Mouse (Mus musculus) intestine, postnatal 0 days (tissue): ENCODE results near the gene Pim1. TPM values are rescaled to one million over a fixed set of nuclear protein-coding genes. Genes with fewer than 3 reads are reported as not detected.

Experiments used
- ATAC-seq: fragments of 200-750 bp; cut with Nextera tagmentation; 2 replicates; pipeline ENCODE4 v1.8.0; 2017; ENCODE audit warnings: mild to moderate bottlenecking, moderate TSS enrichment, moderate library complexity
- H3K27ac ChIP-seq: fragments of 300-500 bp; sonication (generic); 2 replicates; pipeline ENCODE4 v1.5.1; 2014; ENCODE audit warnings: mild to moderate bottlenecking, low read depth, low read length, moderate library complexity
- H3K27me3 ChIP-seq: fragments of 300-500 bp; sonication (generic); replicated peaks from 2 replicates; pipeline ENCODE4 v1.6.1; 2014; ENCODE audit warnings: low read length, mixed read lengths; ENCODE audit not compliant: control insufficient read depth, insufficient read depth
- H3K36me3 ChIP-seq: fragments of 300-500 bp; sonication (generic); 2 replicates; pipeline ENCODE4 v1.6.1; 2014; ENCODE audit warnings: mild to moderate bottlenecking, moderate library complexity; ENCODE audit not compliant: control insufficient read depth, insufficient read depth
- H3K4me1 ChIP-seq: fragments of 300-500 bp; sonication (generic); replicated peaks from 2 replicates; pipeline ENCODE4 v1.6.1; 2014; ENCODE audit warnings: antibody characterized with exemption, low read length, mixed read lengths; ENCODE audit not compliant: control insufficient read depth, insufficient read depth
- H3K4me2 ChIP-seq: fragments of 300-500 bp; sonication (generic); replicated peaks from 2 replicates; pipeline ENCODE4 v1.6.1; 2014; ENCODE audit warnings: low read depth, mild to moderate bottlenecking, moderate library complexity
- H3K4me3 ChIP-seq: fragments of 300-500 bp; sonication (generic); 2 replicates; pipeline ENCODE4 v1.5.1; 2014; ENCODE audit warnings: low read depth, low read length
- H3K9ac ChIP-seq: fragments of 300-500 bp; sonication (generic); 2 replicates; pipeline ENCODE4 v1.6.1; 2014; ENCODE audit warnings: mild to moderate bottlenecking, low read depth, low read length
- H3K9me3 ChIP-seq: fragments of 300-500 bp; sonication (generic); 2 replicates; pipeline ENCODE4 v1.6.1; 2016; ENCODE audit warnings: mixed run types; ENCODE audit not compliant: control insufficient read depth
- CTCF ChIP-seq: sonication (generic); IDR thresholded peaks from 2 replicates; pipeline ENCODE4 v1.5.1; 2016; ENCODE audit warnings: low read depth, mild to moderate bottlenecking, control low read depth, antibody characterized with exemption, moderate library complexity
- WGBS: fragments of 180-500 bp; shearing (Covaris S2); extraction: QIAGEN DNeasy Blood & Tissue Kit; methylation state at CpG from one replicate; pipeline ENCODE4 v1.1.7; 2014; 5-methylcytosine and 5-hydroxymethylcytosine counted together
- polyA plus RNA-seq: library from polyadenylated mRNA; unstranded; fragments of >200 nt; fragmentation: Nextera tagmentation; extraction: Ambion mirVana; gene quantifications from 2 replicates; pipeline ENCODE4 v1.2.1, GENCODE M21; 2015

The Pim1 gene
- polyA plus RNA-seq, 1 experiment from 2014 or later: 16.8 TPM

- WGBS: 91% methylated on average over 8 of the region's 8 CpGs
- no peaks in the 10 kb centered on the region for H3K36me3 ChIP-seq
- no peaks in the 10 kb centered on the region for H3K4me1 ChIP-seq
These were observed 49.9 kb downstream of the Pim1 start for GRCm38 (mm10) chr17:29540426-29540825.

GRCm38 (mm10) chr17:29541419-29541818 is 50.9 kb downstream of the Pim1 start:
- Histone ChIP-seq H3K4me2 (no peak overlapping the region), H3K36me3 (no peaks in the 10 kb centered on the region), H3K4me1 (no peaks in the 10 kb centered on the region), H3K9me3 (no peaks in the 10 kb centered on the region), H3K9ac (no peak overlapping the region), H3K4me3 (no peak overlapping the region), H3K27ac (no peak overlapping the region), H3K27me3 (no peaks in the 10 kb centered on the region)
- 56% methylated on average over 14 of the region's 14 CpGs for WGBS
- no peak for ATAC-seq
- TF ChIP-seq CTCF: no peak

More at GRCm38 (mm10) chr17:29540426-29540825, 49.9 kb downstream of the Pim1 start:
- no peak for ATAC-seq
- Histone ChIP-seq H3K27me3 (no peaks in the 10 kb centered on the region), H3K27ac (no peak overlapping the region), H3K9me3 (no peaks in the 10 kb centered on the region), H3K4me2 (no peak overlapping the region), H3K9ac (no peak overlapping the region), H3K4me3 (no peak overlapping the region)
- no peak for TF ChIP-seq CTCF

- 86% methylated on average over 19 of the region's 19 CpGs for WGBS
- Histone ChIP-seq H3K27me3 (no peaks in the 10 kb centered on the region), H3K4me1 (no peaks in the 10 kb centered on the region), H3K36me3 (no peaks in the 10 kb centered on the region), H3K9me3 (no peaks in the 10 kb centered on the region), H3K27ac (no peak overlapping the region), H3K9ac (no peak overlapping the region), H3K4me2 (no peak overlapping the region), H3K4me3 (no peak overlapping the region)
- no peak for TF ChIP-seq CTCF
- no peak for ATAC-seq
These were observed 52.5 kb downstream of the Pim1 start for GRCm38 (mm10) chr17:29542831-29543690.

GRCm38 (mm10) chr17:29544064-29544463 is 53.5 kb downstream of the Pim1 start:
- H3K4me2 ChIP-seq: no peak overlapping the region
- H3K9ac ChIP-seq: no peak overlapping the region
- no peaks in the 10 kb centered on the region for H3K36me3 ChIP-seq
- H3K9me3 ChIP-seq: no peaks in the 10 kb centered on the region
- no peak overlapping the region for H3K27ac ChIP-seq
- WGBS: 59% methylated on average over 2 of the region's 2 CpGs
- H3K4me1 ChIP-seq: no peaks in the 10 kb centered on the region
- 0 out of 2 replicates have a peak, but pooled peaks have one; percentile 8 for TF ChIP-seq CTCF
- no peak overlapping the region for H3K4me3 ChIP-seq
- no peaks in the 10 kb centered on the region for H3K27me3 ChIP-seq
- no peak for ATAC-seq

GRCm38 (mm10) chr17:29545241-29545640 is 54.7 kb downstream of the Pim1 start:
- H3K4me1 ChIP-seq: no peaks in the 10 kb centered on the region
- H3K27me3 ChIP-seq: no peaks in the 10 kb centered on the region
- H3K9ac ChIP-seq: no peak overlapping the region
- H3K9me3 ChIP-seq: no peaks in the 10 kb centered on the region
- WGBS: 79% methylated on average over 5 of the region's 5 CpGs
- no peak for TF ChIP-seq CTCF
- H3K36me3 ChIP-seq: no peaks in the 10 kb centered on the region
- H3K4me2 ChIP-seq: no peak overlapping the region
- ATAC-seq: no peak
- H3K4me3 ChIP-seq: no peak overlapping the region
- H3K27ac ChIP-seq: no peak overlapping the region

Other genes starting within 250 kb of the Pim1 start
- 53.7 and 59.1 TPM in 2 replicates for gene Ppil1, start 226.6 kb upstream of the Pim1 start, polyA plus RNA-seq
- 111 and 116 TPM in 2 replicates for gene BC004004, start 222.0 kb upstream of the Pim1 start, polyA plus RNA-seq
- 0.73 and 0.76 TPM in 2 replicates for gene Pi16, start 173.1 kb upstream of the Pim1 start, polyA plus RNA-seq
- gene Mtch1, start 142.8 kb upstream of the Pim1 start, polyA plus RNA-seq: 139 and 143 TPM in 2 replicates
- gene Fgd2, start 129.8 kb upstream of the Pim1 start, polyA plus RNA-seq: 4.9 and 6.0 TPM in 2 replicates
- not detected in 2 replicates for gene Gm17657, start 58.9 kb downstream of the Pim1 start, polyA plus RNA-seq
- gene Tbc1d22b, start 59.0 kb downstream of the Pim1 start, polyA plus RNA-seq: 8.6 TPM in 2 replicates
- 0.16 TPM in 1 of 2 replicates, not detected in the other for gene Tmem217, start 61.6 kb downstream of the Pim1 start, polyA plus RNA-seq
- 26.7 and 29.1 TPM in 2 replicates for gene Rnf8, start 124.0 kb downstream of the Pim1 start, polyA plus RNA-seq
- 0.81 and 0.82 TPM in 2 replicates for gene Gm28043, start 124.1 kb downstream of the Pim1 start, polyA plus RNA-seq
- 68.9 and 70.4 TPM in 2 replicates for gene Cmtr1, start 169.8 kb downstream of the Pim1 start, polyA plus RNA-seq
- 5.9 and 6.6 TPM in 2 replicates for gene Ccdc167, start 226.3 kb downstream of the Pim1 start, polyA plus RNA-seq